23 mouse cellular contexts compared by ENCODE assay signal in the genomic region with DNA sequence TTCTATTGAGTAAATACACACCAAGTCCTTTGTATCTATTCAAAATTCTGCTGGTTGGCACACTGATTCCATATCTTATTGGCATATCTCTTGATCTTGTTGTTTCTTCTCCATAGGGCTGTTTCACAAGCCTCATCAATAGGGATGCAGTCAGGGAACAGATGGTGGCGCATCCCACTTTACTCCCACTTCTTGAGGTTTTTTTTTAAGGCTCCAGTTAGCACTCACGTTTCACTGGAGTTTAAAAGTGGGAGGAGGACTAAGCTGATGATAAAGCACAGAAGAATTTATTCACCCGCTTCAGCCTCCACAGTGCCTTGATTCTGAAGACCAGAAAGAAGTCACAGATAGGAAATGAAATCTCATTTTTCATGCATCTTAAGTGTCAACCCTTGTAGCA.
DNase-seq lines count a peak whose midpoint lies in the region; ATAC-seq and TF ChIP-seq lines count a peak whose summit lies in the region.
"Had no signal": no experiment of that assay in that cellular context is flagged by ENCODE, and none has a peak within 500 bp of the region (broad histone marks: within the 10 kb centered on the region; RNA-seq: fewer than 3 reads in every experiment).

No protein-coding gene starts in this region.

- no peak overlapping the region for H3K9ac ChIP-seq in kidney, postnatal 0 days (ENCODE audit: low read depth, low read length)
- H3K9ac ChIP-seq: hindbrain, embryonic 12.5 days; neural tube, embryonic 13.5 days had no signal

- peak; percentile 43 for DNase-seq in kidney, postnatal 0 days (ENCODE audit: low spot score)
- DNase-seq in kidney, adult 9 months, result no peak
- DNase-seq in brain, embryonic 14.5 days (ENCODE audit: low read depth), result peak; percentile 62
- DNase-seq in layer of hippocampus, adult 8-10 months (ENCODE audit: low spot score in 2 of 2), result peak; percentile 37 to 43
- DNase-seq in right cerebral cortex, adult 2 months (ENCODE audit: low spot score in 2 of 2), result peak; percentile 52 to 62
- no peak for DNase-seq in retina, embryonic 14.5 days (ENCODE audit: low spot score)
- DNase-seq in cerebellum, adult 18-20 months, result no peak
- no peak for DNase-seq in cerebellum, postnatal 36 days
- DNase-seq: adrenal gland, postnatal 25 days; cerebellum, adult 9-11 months; gastrocnemius, postnatal 36 days; heart, postnatal 10 days; kidney, postnatal 10 days; liver; lung, adult 18-20 months; lung, postnatal 36 days; thymus, postnatal 36 days had no signal

- no peak overlapping the region for H3K4me3 ChIP-seq in kidney, postnatal 0 days (replicated peaks; ENCODE audit: low read depth, low read length)
- H3K4me3 ChIP-seq: heart, embryonic 10.5 days; hindbrain, embryonic 12.5 days; midbrain, embryonic 10.5 days; neural tube, embryonic 13.5 days had no signal

- no peak for ATAC-seq in kidney, postnatal 0 days (replicated peaks; ENCODE audit: low FRiP score, low read depth)
- ATAC-seq: activated CD4-positive, CD25-positive, alpha-beta regulatory T cell, adult 4 months; Patski had no signal

- WGBS in kidney, postnatal 0 days, result 37% methylated on average over 3 of the region's 3 CpGs

- H3K9me3 ChIP-seq in kidney, postnatal 0 days (replicated peaks; ENCODE audit: low read length), result no peaks in the 10 kb centered on the region
- H3K9me3 ChIP-seq: heart, embryonic 10.5 days; hindbrain, embryonic 12.5 days; midbrain, embryonic 10.5 days; neural tube, embryonic 13.5 days had no signal

- no peaks in the 10 kb centered on the region for H3K4me1 ChIP-seq in kidney, postnatal 0 days (replicated peaks; ENCODE audit: insufficient read depth, low read length)
- H3K4me1 ChIP-seq: heart, embryonic 10.5 days; hindbrain, embryonic 12.5 days; midbrain, embryonic 10.5 days had no signal

- no peaks in the 10 kb centered on the region for H3K27me3 ChIP-seq in kidney, postnatal 0 days (ENCODE audit: insufficient read depth, low read length)
- H3K27me3 ChIP-seq: hindbrain, embryonic 12.5 days; neural tube, embryonic 13.5 days had no signal

- TF ChIP-seq POLR2A in brain, embryonic 14.5 days (IDR thresholded peaks at IDR 0.05; ENCODE audit: borderline replicate concordance, extremely low read depth, insufficient read depth, insufficient read length, poor library complexity, severe bottlenecking), result no peak

- H3K4me2 ChIP-seq in kidney, postnatal 0 days (ENCODE audit: low read length), result no peak overlapping the region
- H3K4me2 ChIP-seq: hindbrain, embryonic 12.5 days; neural tube, embryonic 13.5 days had no signal

- H3K27ac ChIP-seq in kidney, postnatal 0 days, result no peak overlapping the region
- H3K27ac ChIP-seq: heart, embryonic 10.5 days; hindbrain, embryonic 12.5 days; midbrain, embryonic 10.5 days; neural tube, embryonic 13.5 days had no signal

- no peak for TF ChIP-seq CTCF in kidney, postnatal 0 days (IDR thresholded peaks at IDR 0.05; ENCODE audit: low read depth)
- no peak for TF ChIP-seq CTCF in brain, embryonic 14.5 days (IDR thresholded peaks at IDR 0.05; ENCODE audit: borderline replicate concordance, extremely low read depth, insufficient read depth, insufficient read length)

- H3K36me3 ChIP-seq in kidney, postnatal 0 days (ENCODE audit: insufficient read depth, low read length), result no peaks in the 10 kb centered on the region
- H3K36me3 ChIP-seq: heart, embryonic 10.5 days; hindbrain, embryonic 12.5 days; midbrain, embryonic 10.5 days; neural tube, embryonic 13.5 days had no signal

Comparison
In these comparisons a context has a peak if more than half of its experiments do, and no peak if none do; other contexts are left out.
1. DNase-seq: peak in kidney, postnatal 0 days (single experiment), brain, embryonic 14.5 days (single experiment), layer of hippocampus, adult 8-10 months (2 of 2) and right cerebral cortex, adult 2 months (2 of 2); none in kidney, adult 9 months (single experiment), retina, embryonic 14.5 days (single experiment), cerebellum, adult 18-20 months (0 of 2) and cerebellum, postnatal 36 days (0 of 2).